Mouse (Mus musculus) stomach, embryonic 14.5 days (tissue): ENCODE data around the gene Trim17. TPM values are rescaled to one million over a fixed set of nuclear protein-coding genes. Genes with fewer than 3 reads are reported as not detected.

Source experiments
- ATAC-seq: fragments of 200-750 bp; cut with Nextera tagmentation; 2 replicates; pipeline ENCODE4 v1.8.0; 2017; ENCODE audit warnings: low read depth, moderate TSS enrichment; ENCODE audit not compliant: insufficient number of reproducible peaks, insufficient read depth, low FRiP score
- H3K27ac ChIP-seq: fragments of 300-500 bp; sonication (generic); 2 replicates; pipeline ENCODE4 v1.5.1; 2014; ENCODE audit warnings: mild to moderate bottlenecking, low read length, moderate library complexity, mixed read lengths
- H3K27me3 ChIP-seq: fragments of 300-500 bp; sonication (generic); 2 replicates; pipeline ENCODE4 v1.6.1; 2014; ENCODE audit warnings: low read length, control low read depth, mixed read lengths; ENCODE audit not compliant: control insufficient read depth, insufficient read depth
- H3K36me3 ChIP-seq: fragments of 300-500 bp; sonication (generic); 2 replicates; pipeline ENCODE4 v1.6.1; 2014; ENCODE audit warnings: mild to moderate bottlenecking, control low read depth, low read length, moderate library complexity, mixed read lengths; ENCODE audit not compliant: control insufficient read depth, insufficient read depth
- H3K4me1 ChIP-seq: fragments of 300-500 bp; sonication (generic); 2 replicates; pipeline ENCODE4 v1.6.1; 2014; ENCODE audit warnings: low read length, control low read depth, mixed read lengths; ENCODE audit not compliant: control insufficient read depth, insufficient read depth
- H3K4me2 ChIP-seq: fragments of 300-500 bp; sonication (generic); replicated peaks from 2 replicates; pipeline ENCODE4 v1.6.1; 2014; ENCODE audit warnings: low read depth, low read length, control low read depth
- H3K4me3 ChIP-seq: fragments of 300-500 bp; sonication (generic); 2 replicates; pipeline ENCODE4 v1.5.1; 2014; ENCODE audit warnings: low read depth, low read length, control low read depth
- H3K9ac ChIP-seq: fragments of 300-500 bp; sonication (generic); replicated peaks from 2 replicates; pipeline ENCODE4 v1.6.1; 2014; ENCODE audit warnings: low read depth, mild to moderate bottlenecking, control low read depth, low read length, moderate library complexity, mixed read lengths
- H3K9me3 ChIP-seq: fragments of 300-500 bp; sonication (generic); 2 replicates; pipeline ENCODE4 v1.6.1; 2016; ENCODE audit warnings: low read depth, low read length, control low read depth; ENCODE audit not compliant: control insufficient read depth
- WGBS: fragments of 180-500 bp; shearing (Covaris S2); extraction: QIAGEN DNeasy Blood & Tissue Kit; methylation state at CpG from one replicate; pipeline ENCODE4 v1.1.7; 2014; 5-methylcytosine and 5-hydroxymethylcytosine counted together
- polyA plus RNA-seq: library from polyadenylated mRNA; unstranded; fragments of >200 nt; fragmentation: Nextera tagmentation; extraction: Ambion mirVana; gene quantifications from 2 replicates; pipeline ENCODE4 v1.2.1, GENCODE M21; 2014

The Trim17 gene
- polyA plus RNA-seq, 1 experiment from 2014 or later: 0.20 TPM

GRCm38 (mm10) chr11:58959921-58960465 is 5.5 kb downstream of the Trim17 start:
- 6% methylated on average over 40 of the region's 40 CpGs for WGBS

GRCm38 (mm10) chr11:58961364-58962177 is 7.1 kb downstream of the Trim17 start:
- no peak for ATAC-seq
- WGBS: 60% methylated on average over 50 of the region's 50 CpGs
- peaks cover 16% of the 10 kb centered on the region for H3K4me1 ChIP-seq
- H3K4me3 ChIP-seq: no peak overlapping the region
- no peak overlapping the region for H3K27ac ChIP-seq
- H3K4me2 ChIP-seq: no peak overlapping the region
- no peak overlapping the region for H3K9ac ChIP-seq
- H3K27me3 ChIP-seq: 0 out of 2 replicates have a peak, but pooled peaks cover 3% of the 10 kb centered on the region
- H3K36me3 ChIP-seq: peaks cover 4% of the 10 kb centered on the region
- H3K9me3 ChIP-seq: peaks cover 4% of the 10 kb centered on the region; the same call in 1 of the 2 replicates

More at GRCm38 (mm10) chr11:58959921-58960465, 5.5 kb downstream of the Trim17 start:
- 0 out of 2 replicates have a peak, but pooled peaks cover 3% of the 10 kb centered on the region for H3K27me3 ChIP-seq
- H3K4me3 ChIP-seq: peak overlapping the region; percentile 46
- peak; percentile 83 for ATAC-seq
- H3K27ac ChIP-seq: no peak overlapping the region
- H3K9me3 ChIP-seq: peaks cover 4% of the 10 kb centered on the region; the same call in 1 of the 2 replicates
- peaks cover 18% of the 10 kb centered on the region for H3K4me1 ChIP-seq
- peak overlapping the region; percentile 89 for H3K4me2 ChIP-seq
- peak overlapping the region; percentile 18; the same call in 1 of the 2 replicates for H3K9ac ChIP-seq
- peaks cover 4% of the 10 kb centered on the region for H3K36me3 ChIP-seq

GRCm38 (mm10) chr11:58963543-58963942 is 9.1 kb downstream of the Trim17 start:
- peaks cover 4% of the 10 kb centered on the region; the same call in 1 of the 2 replicates for H3K9me3 ChIP-seq
- H3K4me3 ChIP-seq: no peak overlapping the region
- 0 out of 2 replicates have a peak, but pooled peaks cover 3% of the 10 kb centered on the region for H3K27me3 ChIP-seq
- 37% methylated on average over 17 of the region's 17 CpGs for WGBS
- H3K9ac ChIP-seq: no peak overlapping the region
- no peak overlapping the region for H3K27ac ChIP-seq
- no peaks in the 10 kb centered on the region for H3K36me3 ChIP-seq
- no peak overlapping the region for H3K4me2 ChIP-seq
- ATAC-seq: no peak
- H3K4me1 ChIP-seq: peaks cover 7% of the 10 kb centered on the region

GRCm38 (mm10) chr11:58964216-58964615 is 9.7 kb downstream of the Trim17 start:
- H3K9me3 ChIP-seq: peaks cover 4% of the 10 kb centered on the region; the same call in 1 of the 2 replicates
- H3K4me3 ChIP-seq: no peak overlapping the region
- no peaks in the 10 kb centered on the region for H3K36me3 ChIP-seq
- H3K4me2 ChIP-seq: no peak overlapping the region
- H3K27me3 ChIP-seq: 0 out of 2 replicates have a peak, but pooled peaks cover 3% of the 10 kb centered on the region
- WGBS: 84% methylated on average over 7 of the region's 7 CpGs
- no peak for ATAC-seq
- H3K4me1 ChIP-seq: peaks cover 6% of the 10 kb centered on the region
- no peak overlapping the region for H3K27ac ChIP-seq
- H3K9ac ChIP-seq: no peak overlapping the region

- no peak overlapping the region for H3K9ac ChIP-seq
- no peaks in the 10 kb centered on the region for H3K36me3 ChIP-seq
- H3K4me2 ChIP-seq: no peak overlapping the region
- 43% methylated on average over 12 of the region's 12 CpGs for WGBS
- no peak overlapping the region for H3K27ac ChIP-seq
- no peak for ATAC-seq
- no peaks in the 10 kb centered on the region for H3K4me1 ChIP-seq
- peaks cover 4% of the 10 kb centered on the region; the same call in 1 of the 2 replicates for H3K9me3 ChIP-seq
- H3K4me3 ChIP-seq: no peak overlapping the region
- 0 out of 2 replicates have a peak, but pooled peaks cover 3% of the 10 kb centered on the region for H3K27me3 ChIP-seq
These were observed 10.7 kb downstream of the Trim17 start for GRCm38 (mm10) chr11:58965001-58965760.

GRCm38 (mm10) chr11:58967346-58967745 is 12.9 kb downstream of the Trim17 start:
- no peak overlapping the region for H3K4me2 ChIP-seq
- ATAC-seq: no peak
- H3K27ac ChIP-seq: no peak overlapping the region
- H3K9ac ChIP-seq: no peak overlapping the region
- H3K4me1 ChIP-seq: no peaks in the 10 kb centered on the region
- 100% methylated on average over 1 of the region's 1 CpGs for WGBS
- no peaks in the 10 kb centered on the region; the same call in 1 of the 2 replicates for H3K36me3 ChIP-seq
- no peak overlapping the region for H3K4me3 ChIP-seq
- H3K27me3 ChIP-seq: no peaks in the 10 kb centered on the region
- H3K9me3 ChIP-seq: no peaks in the 10 kb centered on the region

- Histone ChIP-seq H3K36me3 (no peaks in the 10 kb centered on the region; the same call in 1 of the 2 replicates), H3K4me1 (no peaks in the 10 kb centered on the region), H3K27ac (no peak overlapping the region), H3K27me3 (no peaks in the 10 kb centered on the region), H3K9ac (no peak overlapping the region), H3K4me2 (no peak overlapping the region), H3K9me3 (no peaks in the 10 kb centered on the region), H3K4me3 (no peak overlapping the region)
- ATAC-seq: no peak
- WGBS: 84% methylated on average over 7 of the region's 7 CpGs
These were observed 14.1 kb downstream of the Trim17 start for GRCm38 (mm10) chr11:58968551-58968950.

GRCm38 (mm10) chr11:58969027-58969426 is 14.5 kb downstream of the Trim17 start:
- H3K4me2 ChIP-seq: no peak overlapping the region
- H3K4me1 ChIP-seq: no peaks in the 10 kb centered on the region
- H3K27me3 ChIP-seq: no peaks in the 10 kb centered on the region
- no peak for ATAC-seq
- no peaks in the 10 kb centered on the region for H3K9me3 ChIP-seq
- H3K36me3 ChIP-seq: no peaks in the 10 kb centered on the region; the same call in 1 of the 2 replicates
- 77% methylated on average over 8 of the region's 8 CpGs for WGBS
- no peak overlapping the region for H3K9ac ChIP-seq
- no peak overlapping the region for H3K27ac ChIP-seq
- no peak overlapping the region for H3K4me3 ChIP-seq
